Mouse (Mus musculus) cerebellum, adult 18-20 months (tissue): Measurements from ENCODE around the gene Olfr199.
"Not testable (repeated sequence)": the region's sequence is repeated elsewhere in the genome, so short reads cannot be mapped to it uniquely, and the experiment has no call there.

Source experiments
- DNase-seq, 2 experiments: peaks; one replicate each; pipeline ENCODE4 v3.0.0; 2021

The Olfr199 gene

DNA sequence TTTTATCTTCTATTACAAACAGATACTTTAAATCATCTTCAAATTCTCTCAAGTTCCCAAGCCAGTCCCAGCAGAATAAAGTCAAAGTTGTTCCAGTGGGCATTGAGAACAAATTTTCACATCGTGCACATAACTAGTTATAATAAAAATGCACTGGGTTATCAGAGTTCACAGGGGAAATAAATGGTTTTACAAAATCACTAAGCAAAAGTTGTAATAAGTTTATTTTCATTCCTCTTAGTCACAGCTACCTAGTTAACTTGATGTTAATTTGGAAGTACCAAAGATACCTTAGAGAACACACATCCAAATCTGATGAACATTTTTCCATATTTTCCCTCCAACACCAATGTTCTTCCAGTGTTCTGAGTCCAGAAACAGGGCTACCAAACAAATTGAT is at the start of gene Olfr199:
Olfr199 (minus strand) TSS at position 101 of the 400 bp plus-strand sequence.
- not testable (repeated sequence) for DNase-seq

DNA sequence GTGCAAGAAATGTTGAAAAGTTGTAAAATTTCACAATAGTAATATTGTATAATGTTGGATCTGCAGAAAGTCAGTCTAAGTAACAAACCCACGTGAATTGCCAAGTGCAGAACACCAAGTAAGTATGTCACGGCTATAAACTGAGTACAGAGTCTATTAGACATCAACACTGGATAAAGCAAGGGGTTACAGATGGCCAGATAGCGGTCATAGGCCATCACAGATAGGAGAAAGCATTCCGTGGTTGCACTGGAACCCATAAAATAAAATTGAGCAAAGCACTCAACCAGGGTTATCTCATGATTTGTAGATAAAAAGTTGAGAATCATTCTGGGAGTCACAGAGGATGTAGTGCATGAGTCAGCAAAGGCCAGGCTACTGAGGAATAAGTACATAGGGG is 49.5 kb upstream of the Olfr199 start:
- not testable (repeated sequence) for DNase-seq

GRCm38 (mm10) chr16:59249684-59250083 is 30.1 kb upstream of the Olfr199 start:
- no peak for DNase-seq

GRCm38 (mm10) chr16:59217861-59218260 is 1.7 kb downstream of the Olfr199 start:
- DNase-seq: not testable (repeated sequence)

- DNase-seq: not testable (repeated sequence)
Measured at GRCm38 (mm10) chr16:59203433-59203832, 16.1 kb downstream of the Olfr199 start, which contains the start of gene Olfr198. TSS of gene Olfr198 (minus strand) at chr16:59203533.

- no peak for DNase-seq
Measured at GRCm38 (mm10) chr16:59170354-59170753, 49.2 kb downstream of the Olfr199 start, which contains the start of gene Olfr196. TSS of gene Olfr196 (minus strand) at chr16:59170454.
